Mouse (Mus musculus): ENCODE data around the gene Sema7a.

Gene Sema7a

DNA sequence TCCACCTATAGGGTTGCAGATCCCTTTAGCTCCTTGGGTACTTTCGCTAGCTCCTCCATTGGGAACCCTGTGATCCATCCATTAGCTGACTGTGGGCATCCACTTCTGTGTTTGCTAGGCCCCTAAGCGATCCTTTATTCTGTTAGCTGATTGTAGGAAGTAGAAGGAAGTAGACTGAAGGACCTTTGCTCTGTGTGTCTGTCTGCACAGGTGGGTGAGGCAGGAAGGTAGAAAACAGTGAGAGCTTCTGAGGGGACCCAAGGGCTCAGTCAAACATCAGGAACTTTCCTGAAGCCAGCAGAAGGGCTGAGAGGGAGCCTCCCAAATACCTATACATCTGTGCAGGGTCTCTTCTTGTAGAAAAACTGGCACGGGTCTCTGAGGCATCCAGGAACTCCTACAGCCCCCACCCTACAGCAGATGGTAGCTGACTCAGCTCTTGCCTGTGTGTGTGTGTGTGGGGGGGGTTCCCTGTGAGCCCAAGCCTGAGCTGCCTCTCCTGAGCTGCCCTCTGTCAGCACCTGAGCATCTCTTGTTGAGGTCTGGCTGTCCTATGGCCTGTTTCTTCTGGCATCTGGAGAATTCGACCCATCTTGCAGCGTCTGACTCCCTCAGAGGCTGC lies 35.4 kb downstream of the Sema7a start:
- no peak for DNase-seq (ENCODE audit: low spot score)

DNA sequence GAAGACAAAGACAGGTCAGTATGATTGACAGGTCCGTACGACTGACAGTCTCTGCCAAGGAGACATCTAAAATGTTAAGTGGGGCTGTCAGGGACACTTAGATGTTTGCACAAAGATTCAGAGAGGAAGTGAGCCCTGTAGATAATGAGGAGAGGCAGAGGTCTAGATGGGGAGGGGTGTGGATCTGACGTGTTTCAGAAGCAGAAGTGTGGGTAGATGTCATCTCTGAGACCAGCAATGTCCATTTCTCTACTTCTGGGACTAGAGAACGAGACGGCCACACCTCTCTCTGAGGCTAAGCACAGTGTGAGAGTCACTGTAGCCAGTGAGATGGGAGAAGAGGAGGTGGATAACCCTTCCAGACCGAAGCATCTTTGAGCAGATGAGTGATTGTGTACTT lies 38.1 kb downstream of the Sema7a start:
- no peak for DNase-seq (ENCODE audit: low spot score)

GRCm38 (mm10) chr9:57978858-57979257 lies 38.9 kb downstream of the Sema7a start:
- no peak for DNase-seq (ENCODE audit: low spot score)

DNA sequence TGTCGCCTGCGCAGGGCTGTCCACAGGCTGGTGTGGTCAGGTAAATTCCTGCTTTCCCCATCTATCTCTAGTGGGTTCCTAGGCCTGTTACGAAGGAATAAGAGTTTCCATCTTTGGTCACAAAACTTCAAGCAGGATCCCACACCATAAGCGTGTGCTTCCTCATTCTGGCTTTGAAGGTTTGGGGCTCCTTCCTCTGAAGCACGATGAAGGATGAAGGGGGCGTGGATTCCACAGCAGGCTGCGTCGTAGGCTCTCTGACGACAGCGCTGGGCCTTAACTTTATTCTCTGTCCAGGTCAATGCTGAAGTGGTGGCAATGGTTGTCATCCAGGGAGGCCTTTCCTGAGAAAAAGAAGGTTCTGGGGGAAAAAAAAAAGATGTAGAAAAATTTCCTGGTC lies 40.7 kb downstream of the Sema7a start:
- no peak for DNase-seq (ENCODE audit: low spot score)

- DNase-seq (ENCODE audit: low spot score), result no peak
Observed at GRCm38 (mm10) chr9:57985304-57985703, 45.4 kb downstream of the Sema7a start.

DNA sequence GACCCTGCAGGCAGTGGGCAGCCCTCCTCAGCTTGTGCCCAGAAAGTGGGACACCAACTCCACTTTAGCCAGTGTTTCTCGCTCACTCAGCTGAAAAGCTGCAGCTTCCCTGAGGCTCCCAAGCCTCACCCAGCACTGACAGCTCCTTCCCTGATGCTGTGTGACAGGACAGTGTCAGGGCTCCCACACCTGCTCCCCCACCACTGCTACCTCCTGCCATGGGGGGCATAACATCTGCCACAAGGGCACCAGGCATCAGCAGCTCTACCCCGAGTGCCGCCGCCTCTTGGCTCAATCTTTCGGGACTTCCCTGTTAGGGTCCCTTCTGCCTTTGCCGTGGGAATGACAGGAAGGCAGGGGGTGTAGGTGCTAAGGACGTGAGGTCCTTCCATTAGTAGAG lies 46.4 kb downstream of the Sema7a start:
- DNase-seq (ENCODE audit: low spot score), result no peak

- DNase-seq (ENCODE audit: low spot score), result no peak
Observed at GRCm38 (mm10) chr9:57988098-57988497, 48.2 kb downstream of the Sema7a start.

DNA sequence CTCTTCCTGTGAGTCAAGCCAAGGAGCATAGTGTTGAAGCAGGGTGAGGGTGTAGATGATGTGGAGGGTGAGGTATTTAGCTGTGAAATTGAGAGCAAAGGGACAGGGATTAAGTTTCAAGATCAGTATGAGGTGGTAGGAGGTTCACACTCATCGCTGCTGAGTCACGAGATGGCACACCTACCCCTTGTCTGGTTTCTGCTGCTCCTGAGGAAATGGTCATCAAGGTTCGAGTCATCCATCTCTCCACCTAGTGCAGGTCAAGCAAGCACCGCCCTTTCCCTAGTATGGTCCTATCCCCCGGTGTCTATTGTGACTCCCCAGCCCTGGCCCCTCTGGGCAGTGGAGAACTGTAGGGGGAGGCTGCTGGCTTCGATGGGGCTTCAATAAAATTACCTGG lies 49.4 kb downstream of the Sema7a start:
- DNase-seq (ENCODE audit: low spot score), result no peak

DNA sequence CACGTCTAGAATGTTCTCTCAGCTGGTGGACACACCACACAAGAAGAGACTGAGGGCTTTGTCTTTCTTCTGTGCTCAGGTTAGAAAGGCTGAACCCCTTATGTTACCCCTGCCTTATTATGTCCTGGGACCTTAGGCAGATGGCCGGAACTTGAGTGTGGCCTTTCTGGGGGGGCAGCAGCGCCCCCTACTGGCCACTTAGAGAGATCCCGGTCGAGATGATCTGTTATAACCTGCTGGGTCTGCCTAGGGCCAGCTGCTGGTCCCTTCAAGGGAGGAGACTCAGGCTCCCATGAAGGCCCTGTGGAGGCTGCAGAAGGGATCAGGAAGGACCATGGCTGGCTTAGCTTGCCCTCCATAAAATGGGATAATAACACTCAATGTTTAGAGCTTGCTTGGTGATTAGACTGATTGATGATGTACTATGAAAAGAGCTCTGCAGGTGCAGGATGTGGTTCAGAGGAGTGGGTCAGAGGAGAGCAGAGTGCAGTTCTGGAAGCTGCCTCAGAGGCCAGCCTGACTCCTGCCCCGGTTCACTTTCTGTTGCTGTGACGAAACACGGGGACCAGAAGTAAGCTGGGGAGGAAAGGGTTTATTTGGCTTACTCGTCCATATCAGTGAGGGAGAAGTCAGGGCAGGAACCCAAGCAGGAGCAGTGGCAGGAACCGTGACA lies 50.7 kb downstream of the Sema7a start:
- DNase-seq (ENCODE audit: low spot score), result peak; percentile 49

GRCm38 (mm10) chr9:57992060-57992459 lies 52.1 kb downstream of the Sema7a start:
- DNase-seq (ENCODE audit: low spot score), result no peak

DNA sequence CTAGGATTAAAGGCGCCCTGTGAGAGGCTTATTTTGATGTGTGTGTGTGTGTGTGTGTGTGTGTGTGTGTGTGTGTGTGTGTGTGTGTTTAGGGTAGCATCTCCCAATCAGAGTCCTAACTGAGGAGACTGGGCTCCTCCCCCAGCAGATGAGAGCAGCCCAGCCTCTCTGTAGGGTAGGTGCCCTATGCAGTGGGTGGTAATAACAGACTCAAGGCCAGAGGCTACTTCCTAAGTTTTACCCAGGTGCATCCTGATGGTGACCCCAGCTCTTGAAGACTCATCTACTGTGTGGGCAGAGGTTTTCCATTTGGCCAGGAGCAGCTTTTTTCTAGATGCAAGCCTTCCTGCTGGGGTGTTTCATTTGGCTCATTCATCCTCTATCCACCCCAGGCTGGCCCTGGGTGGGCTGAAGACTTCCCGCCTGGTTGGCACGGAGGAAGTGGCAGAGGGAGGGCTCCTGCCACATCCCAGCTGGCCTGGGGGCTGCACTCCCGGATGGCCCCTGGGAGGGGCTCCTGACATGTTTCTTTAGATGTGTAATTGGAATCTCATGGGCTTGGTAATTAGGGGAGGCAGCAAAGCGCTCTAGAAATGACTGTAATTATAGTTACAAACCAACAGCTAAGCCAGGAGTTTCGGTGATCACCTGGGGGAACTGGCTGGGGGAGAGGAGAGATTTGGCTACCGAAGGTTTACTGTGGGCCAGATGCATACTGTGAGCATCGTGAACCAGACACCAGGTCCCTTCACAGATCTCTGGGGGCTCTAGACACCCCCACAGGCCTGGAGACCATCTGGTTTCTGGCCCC lies 53.1 kb downstream of the Sema7a start:
- DNase-seq (ENCODE audit: low spot score), result no peak

- no peak for DNase-seq (ENCODE audit: low spot score)
Observed at GRCm38 (mm10) chr9:57995282-57995681, 55.4 kb downstream of the Sema7a start.

- DNase-seq (ENCODE audit: low spot score), result no peak
Observed at GRCm38 (mm10) chr9:57997511-57998031, 57.7 kb downstream of the Sema7a start.

GRCm38 (mm10) chr9:57998032-57998659 lies 58.2 kb downstream of the Sema7a start:
- DNase-seq (ENCODE audit: low spot score), result no peak

GRCm38 (mm10) chr9:57998685-57999084 lies 58.8 kb downstream of the Sema7a start:
- no peak for DNase-seq (ENCODE audit: low spot score)

- no peak for DNase-seq (ENCODE audit: low spot score)
Observed at GRCm38 (mm10) chr9:57999676-58000075, 59.8 kb downstream of the Sema7a start.

GRCm38 (mm10) chr9:58003272-58003671 lies 63.4 kb downstream of the Sema7a start:
- DNase-seq (ENCODE audit: low spot score), result no peak

DNA sequence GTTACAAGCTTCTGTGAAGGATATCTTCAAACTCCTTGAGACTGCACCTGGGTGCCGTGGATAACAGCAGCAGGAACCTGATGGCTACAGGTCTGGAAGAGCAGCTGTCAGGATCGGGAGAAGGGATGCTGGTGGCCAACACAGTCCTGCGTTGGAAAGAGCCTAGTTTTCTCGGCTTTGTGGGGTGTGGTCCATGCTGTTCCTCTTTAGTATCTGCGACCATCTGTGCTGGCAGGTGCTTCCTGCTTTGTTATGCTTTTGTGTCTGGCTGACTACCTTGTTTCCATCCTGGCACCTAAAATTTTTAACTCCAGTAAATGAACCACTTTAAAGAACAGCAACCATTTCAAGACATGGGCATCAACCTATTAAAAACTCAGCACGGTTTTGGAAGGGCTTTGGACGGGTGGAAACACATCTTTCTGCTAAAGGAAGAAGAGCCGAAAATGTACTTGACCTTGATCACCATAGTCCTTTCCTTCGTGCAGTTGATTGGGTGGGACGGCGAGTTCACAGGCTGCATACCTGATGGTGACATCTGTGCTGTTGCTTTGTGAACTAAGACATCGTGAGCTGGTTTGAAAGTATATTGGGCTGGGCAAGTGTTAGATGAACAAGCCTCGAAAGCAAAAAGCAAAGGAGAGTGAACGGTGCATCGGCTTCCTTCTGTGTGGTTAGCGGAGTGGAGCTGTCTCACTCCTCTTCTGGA lies 66.0 kb downstream of the Sema7a start, which contains the start of gene Cyp11a1:
Gene Cyp11a1, plus strand, starts transcription at position 659 of the 709 bp plus-strand sequence.
- no peak for DNase-seq (ENCODE audit: low spot score)

DNA sequence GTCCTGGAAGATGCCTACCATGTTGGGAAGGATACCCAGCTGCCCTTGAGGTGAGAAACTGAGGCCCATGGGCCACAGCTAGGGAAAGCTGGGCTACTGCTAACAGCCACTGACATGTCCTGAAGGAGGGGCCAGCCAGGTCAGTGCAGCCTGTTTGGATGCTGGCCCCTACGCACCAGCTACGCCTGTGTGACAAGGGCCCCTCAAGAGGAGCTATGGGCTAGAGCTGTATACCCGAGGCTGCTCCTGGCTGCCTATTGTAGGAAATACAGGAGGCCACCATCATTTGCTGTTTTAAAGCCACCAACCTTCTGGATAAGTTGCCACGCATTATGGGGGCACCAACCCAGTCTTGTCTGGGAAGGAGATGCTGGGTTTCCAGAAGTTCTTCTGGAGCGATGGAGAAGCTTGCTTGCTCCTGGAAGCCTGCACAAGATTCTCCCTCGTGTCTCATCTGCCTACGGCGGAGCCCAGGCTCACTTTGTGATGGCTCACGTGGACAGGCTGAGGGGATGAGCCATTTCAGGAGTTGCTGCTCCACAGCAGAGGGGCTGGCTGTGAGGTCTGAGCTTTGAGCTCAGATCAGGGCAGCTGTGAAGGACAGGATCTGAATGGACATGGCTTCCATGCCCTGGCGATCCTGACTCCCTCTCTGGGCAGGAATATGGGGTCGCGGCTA lies 68.6 kb downstream of the Sema7a start:
- DNase-seq (ENCODE audit: low spot score), result no peak

DNA sequence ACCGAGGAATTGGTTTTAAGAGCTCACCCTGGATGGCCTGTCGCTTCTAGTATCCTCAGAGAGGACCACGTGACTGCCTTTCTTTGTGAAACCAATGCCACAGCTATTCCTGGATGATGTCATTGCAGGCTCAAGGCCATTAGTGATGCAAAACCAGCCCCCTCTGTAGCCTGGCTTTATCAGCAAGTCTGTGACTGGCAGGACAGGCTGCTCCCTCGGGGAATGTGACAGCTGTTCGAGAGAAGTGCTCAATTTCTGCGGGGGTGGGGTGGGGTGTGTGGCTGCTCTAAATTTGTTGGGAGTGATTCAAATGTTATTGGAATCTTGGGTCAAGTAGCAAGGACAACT lies 69.1 kb downstream of the Sema7a start:
- DNase-seq (ENCODE audit: low spot score), result peak; percentile 42

GRCm38 (mm10) chr9:58009588-58009987 lies 69.7 kb downstream of the Sema7a start:
- no peak for DNase-seq (ENCODE audit: low spot score)

All from ovary, postnatal 36 days (tissue).